Mouse (Mus musculus): ENCODE measurements at regions not wholly inside any gene's neighbourhood (a gene's known extent, or its start where the extent isn't known, plus 50 kb on each side); places are given as distances from the start of the nearest gene placed in this dataset.

GRCm38 (mm10) chr10:17202556-17203415 lies 520.2 kb upstream of the Cited2 start:
- no peak for DNase-seq (ENCODE audit: low read depth, low spot score)

GRCm38 (mm10) chr10:17203416-17204110 lies 519.5 kb upstream of the Cited2 start:
- DNase-seq (ENCODE audit: low read depth, low spot score), result no peak

DNA sequence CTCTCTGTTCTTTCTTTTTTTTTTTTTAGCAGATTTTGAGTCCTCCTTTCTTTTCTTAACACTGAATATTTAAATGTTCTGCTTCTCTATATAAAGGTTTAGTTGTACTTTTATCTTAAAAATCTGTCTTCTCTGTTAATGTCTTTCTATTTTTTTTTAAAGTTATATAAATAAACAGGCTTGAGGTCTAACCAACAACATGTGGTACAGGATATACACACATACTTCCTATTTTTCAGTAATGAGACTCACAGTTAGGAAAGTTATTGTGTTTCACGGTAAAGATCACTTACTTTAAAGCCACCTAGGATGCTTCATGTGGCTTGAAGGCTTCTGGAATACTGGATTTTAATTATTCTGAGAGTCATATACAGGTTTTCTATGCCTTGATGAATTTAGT lies 518.9 kb upstream of the Cited2 start:
- DNase-seq (ENCODE audit: low read depth, low spot score), result no peak

DNA sequence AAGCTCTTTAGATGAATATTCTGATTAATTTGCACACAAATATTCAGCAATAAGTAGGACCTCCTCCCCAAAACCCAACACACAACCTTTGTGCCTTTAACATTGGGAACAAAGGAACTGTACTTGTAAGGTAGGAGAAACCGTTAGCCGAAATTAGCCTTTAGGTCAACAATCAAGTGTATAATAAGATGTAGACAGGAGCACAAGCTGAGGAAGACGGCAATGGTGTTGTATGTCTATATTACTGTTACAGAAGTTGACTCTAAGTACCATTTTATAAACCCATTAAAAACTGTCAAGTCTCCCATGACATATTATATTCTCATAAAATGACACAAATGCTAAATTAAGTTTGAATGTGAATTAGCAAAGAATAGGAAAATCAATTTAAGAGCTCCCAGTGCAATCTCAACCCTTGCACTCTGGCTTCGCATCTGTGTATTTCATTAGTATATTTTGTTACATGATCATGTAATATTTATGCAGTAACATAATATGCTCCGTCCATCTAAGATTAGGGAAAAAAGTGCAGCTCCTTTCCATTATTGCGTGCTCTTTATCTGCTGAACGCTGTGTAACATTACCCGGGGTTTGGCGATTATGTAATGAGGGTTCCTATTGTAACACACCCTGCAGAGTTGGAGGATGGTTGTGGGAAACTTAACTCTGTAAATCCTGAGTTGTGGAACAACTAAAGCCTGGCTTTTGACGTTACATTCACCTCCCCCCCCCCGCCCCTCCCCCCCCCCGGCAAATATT lies 510.3 kb upstream of the Cited2 start:
- DNase-seq (ENCODE audit: low read depth, low spot score), result no peak

DNA sequence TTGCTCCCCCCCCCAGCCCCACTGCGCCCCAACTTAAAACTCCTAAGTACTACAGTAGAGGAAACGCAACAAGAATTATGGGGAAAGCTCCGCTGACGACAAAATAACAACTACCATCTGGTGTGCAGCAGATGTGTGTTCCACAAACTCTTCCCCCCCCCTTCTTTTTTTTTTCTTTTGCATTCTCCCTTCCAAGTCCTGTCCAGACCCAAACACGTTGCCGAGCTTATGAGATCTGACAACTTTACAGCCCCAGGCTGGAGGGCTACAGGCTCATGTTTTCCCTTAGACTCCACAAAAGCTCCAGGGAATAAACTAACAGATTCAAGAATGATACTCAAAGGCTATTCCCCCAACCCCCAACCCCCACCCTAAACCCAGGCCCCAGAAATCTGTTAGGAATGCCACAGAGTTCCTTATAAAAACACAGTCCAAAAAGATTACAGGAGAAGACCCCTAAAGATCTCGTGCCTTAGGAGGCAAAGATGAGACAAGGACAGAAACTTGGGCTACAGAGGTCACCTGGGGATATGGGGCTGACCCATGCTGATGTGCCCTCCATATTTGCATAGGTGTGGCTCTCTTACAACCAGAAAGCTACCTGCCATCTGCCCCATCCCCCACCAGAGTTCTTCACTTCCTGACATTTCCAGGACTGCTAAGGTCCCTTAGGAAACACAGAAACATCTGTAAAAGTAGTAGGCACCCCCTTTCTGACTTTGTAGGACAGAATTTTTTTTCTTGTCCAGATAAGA lies 509.5 kb upstream of the Cited2 start:
- DNase-seq (ENCODE audit: low read depth, low spot score), result no peak

DNA sequence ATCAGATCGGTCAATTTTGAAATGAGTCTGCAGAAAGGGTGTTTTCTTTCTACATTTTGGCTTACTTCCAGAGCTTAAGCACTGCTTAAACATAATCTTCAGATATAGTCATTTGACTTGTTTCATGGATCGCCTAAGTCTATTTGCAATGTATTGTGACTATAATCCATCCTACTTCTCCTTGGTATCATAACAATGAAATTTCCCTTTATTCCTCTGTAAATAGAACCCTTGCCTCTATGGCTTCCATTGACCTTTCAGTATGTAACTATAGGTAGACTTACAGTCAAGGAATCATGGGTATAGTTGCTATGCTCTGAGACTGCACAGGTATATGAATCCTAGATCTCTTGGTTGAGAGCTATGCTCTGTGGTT lies 509.0 kb upstream of the Cited2 start:
- DNase-seq (ENCODE audit: low read depth, low spot score), result no peak

DNA sequence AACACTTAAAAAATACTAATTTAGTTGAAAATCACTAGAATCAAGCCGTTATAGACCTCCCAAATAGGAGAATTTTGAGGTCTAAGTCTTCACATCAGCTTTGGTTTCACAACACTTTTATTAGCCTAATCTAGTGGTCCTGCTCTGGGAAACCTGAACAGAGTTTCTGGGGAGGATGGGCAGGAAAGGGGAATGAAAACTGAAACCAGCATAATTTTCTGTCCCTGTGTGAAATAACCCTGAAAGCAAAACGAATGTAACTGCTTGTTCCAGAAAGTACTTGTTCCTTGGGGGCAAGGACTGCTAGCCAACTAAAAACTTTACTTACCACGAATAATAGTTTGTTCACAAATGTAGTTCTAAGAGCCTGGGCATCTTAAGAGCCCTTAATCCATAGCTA lies 508.0 kb upstream of the Cited2 start:
- no peak for DNase-seq (ENCODE audit: low read depth, low spot score)

GRCm38 (mm10) chr10:17221495-17221894 lies 501.5 kb upstream of the Cited2 start:
- no peak for DNase-seq (ENCODE audit: low read depth, low spot score)

GRCm38 (mm10) chr10:17225727-17226126 lies 497.3 kb upstream of the Cited2 start:
- DNase-seq (ENCODE audit: low read depth, low spot score), result no peak

DNA sequence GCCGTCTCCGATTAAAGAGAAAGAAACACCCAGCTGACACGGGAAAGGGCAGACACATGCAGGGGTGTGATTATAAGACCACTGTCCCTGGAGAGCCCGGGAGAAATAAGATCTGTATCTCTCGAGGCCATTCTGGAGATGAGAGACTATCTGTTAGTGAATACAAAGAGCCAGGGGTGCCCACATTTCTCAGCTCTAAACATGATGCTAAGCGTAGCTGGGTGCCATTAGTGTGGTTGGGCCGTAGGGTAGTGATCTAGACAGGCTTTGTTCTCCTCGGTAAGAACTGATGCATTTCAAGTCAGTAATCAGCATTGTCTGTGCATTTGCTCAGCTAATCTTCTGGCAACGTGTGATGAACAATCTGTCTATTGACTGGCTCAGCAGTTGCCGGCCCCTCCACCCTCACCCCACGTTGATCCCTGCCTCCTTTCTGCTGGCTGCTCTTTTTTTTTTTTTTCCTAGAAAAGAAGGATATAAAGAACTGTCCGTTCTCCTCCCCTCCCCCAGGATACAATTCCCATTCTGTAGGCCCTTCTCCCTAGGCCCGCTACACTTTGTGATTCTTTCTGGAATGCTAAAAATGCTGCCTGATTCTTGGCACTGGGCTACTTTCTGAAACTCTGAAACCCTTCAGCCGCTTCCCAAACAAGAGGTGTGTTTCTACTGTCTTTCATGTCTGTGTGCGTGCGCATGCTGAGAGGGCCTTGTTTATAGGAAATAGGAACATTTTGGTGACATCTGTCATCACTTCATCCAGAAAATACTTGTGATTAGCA lies 492.8 kb upstream of the Cited2 start:
- DNase-seq (ENCODE audit: low read depth, low spot score), result no peak

DNA sequence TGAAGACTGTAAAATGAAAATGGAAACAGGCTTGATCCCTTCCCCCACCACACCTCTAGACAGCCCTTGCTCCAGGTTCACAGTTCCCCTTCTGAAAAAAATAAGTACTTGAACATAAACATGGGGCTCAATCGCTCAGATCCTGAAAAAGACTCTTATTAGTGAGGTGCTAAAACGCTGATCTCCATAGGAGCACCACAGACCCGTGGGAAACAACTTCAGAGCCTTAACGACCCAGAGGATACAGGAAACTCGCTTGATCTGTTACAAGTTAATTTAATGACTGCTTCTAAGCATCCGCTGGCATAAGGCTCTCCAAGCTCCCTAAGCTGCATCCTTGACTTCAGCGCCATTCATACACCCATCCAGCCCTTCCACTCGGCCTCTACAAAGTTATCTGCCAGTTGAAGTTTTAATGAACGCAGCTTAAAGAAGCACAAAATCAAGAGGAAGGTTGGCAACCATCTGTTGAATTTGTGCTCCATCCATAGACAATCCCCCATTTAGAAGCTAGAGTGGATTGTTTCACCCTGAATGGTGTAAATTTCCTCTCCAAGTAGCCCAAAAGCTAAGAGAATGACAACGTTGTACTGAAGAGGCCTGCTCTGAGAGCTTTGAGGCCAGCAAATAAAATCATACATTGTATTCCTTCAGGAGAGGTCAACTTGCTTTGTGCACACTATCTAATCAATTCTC lies 486.9 kb upstream of the Cited2 start:
- no peak for DNase-seq (ENCODE audit: low read depth, low spot score)

GRCm38 (mm10) chr10:17236761-17237160 lies 486.3 kb upstream of the Cited2 start:
- DNase-seq (ENCODE audit: low read depth, low spot score), result no peak

- DNase-seq (ENCODE audit: low read depth, low spot score), result no peak
Observed at GRCm38 (mm10) chr10:17237463-17237862, 485.6 kb upstream of the Cited2 start.

DNA sequence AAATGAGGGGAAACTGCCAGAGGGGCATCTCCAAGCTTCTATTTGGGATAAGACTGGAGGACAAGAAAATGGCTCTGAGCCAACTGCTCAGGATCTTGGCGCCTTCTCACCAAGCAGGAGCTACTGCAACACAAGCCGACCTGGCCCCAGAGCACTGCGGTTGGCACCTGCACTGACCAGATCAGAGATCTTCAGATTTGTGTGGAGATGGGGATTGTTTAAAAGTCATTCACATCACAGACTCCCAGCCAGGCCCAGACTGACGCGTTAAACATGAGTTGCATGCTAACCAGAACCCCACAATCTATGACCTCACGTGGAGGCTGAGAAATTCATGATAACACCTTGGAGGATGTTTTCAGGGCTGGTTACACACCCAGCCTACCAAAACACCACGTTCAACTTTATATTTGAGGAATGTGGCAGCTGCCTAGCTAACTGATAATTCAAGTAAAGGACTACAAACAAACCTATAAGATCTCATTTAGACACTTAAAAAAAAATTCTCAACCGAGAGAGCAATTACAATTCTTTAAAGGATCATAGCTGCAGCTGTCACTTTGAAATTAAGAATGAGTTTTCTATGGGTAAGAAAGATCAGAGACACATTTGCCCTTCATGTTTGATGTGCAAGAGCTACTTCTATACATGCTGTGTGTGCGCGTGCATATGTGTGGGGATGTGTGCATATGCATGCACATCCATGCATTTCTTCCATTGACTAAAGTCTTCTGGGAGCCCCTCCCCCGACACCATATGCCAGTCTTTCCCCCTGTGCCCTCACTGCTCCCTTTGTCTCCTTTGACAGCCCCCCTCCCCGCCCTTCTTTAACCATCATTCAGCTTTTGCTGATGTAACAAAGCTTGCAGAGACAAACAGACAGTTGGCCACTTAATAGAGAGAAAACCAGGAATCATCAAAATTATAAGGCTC lies 484.8 kb upstream of the Cited2 start:
- DNase-seq (ENCODE audit: low read depth, low spot score), result no peak

DNA sequence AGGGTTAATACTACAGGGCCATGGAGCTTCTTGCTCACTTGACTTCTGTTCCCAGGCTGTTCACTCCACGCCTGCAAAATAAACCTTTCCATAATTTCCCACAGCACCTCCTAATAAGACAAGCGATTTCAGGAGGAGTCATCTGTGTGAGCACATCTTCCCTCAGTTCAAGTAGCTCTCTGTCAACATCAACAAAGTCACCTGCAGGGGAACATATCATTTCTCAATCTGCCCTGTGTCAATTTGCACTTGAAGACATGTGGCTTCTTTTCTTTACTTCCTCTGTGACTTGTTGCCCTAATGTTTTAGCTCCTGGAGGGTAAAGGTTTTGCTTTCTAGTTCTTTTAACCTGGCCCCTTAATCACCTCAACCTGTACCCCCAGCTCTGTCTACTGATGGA lies 474.7 kb upstream of the Cited2 start:
- no peak for DNase-seq (ENCODE audit: low read depth, low spot score)

DNA sequence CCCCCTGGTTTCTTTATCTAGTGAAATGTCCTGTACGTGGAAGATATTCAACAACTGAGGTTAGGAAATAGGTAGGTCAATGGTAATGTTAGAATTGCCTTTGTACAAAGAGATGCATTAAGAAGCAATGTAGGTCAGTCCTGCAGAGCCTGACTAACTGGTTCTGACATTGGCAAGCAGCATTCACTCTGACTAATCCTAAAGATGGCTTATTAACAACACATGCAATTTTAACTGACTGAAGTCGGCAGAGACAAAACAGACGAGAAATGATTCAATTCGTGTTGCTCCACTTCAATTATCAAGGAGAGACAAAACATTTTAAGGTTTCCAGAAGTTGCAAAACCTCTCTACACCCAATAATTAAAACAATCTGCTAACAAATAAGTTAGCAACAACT lies 470.0 kb upstream of the Cited2 start:
- no peak for DNase-seq (ENCODE audit: low read depth, low spot score)

DNA sequence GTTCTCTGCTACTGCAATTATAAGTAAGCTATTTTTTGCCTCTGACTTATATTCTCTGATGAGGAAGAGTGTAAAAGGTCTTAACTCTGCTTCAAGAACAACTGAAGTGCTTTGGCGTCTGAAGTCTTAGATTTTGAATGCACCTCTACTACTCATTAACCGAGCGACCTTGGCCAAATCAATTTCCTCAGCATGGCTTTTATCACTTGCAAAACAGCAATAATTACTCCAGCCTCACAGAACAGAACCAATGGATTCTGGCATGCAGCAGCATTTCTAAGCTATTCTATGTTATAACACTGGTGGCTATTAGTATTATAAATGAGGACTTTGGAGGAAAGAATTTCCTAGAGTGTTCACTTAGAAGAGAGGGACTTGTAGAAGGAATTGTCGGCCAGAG lies 462.9 kb upstream of the Cited2 start:
- DNase-seq (ENCODE audit: low read depth, low spot score), result no peak

GRCm38 (mm10) chr10:17260615-17261014 lies 462.4 kb upstream of the Cited2 start:
- no peak for DNase-seq (ENCODE audit: low read depth, low spot score)

DNA sequence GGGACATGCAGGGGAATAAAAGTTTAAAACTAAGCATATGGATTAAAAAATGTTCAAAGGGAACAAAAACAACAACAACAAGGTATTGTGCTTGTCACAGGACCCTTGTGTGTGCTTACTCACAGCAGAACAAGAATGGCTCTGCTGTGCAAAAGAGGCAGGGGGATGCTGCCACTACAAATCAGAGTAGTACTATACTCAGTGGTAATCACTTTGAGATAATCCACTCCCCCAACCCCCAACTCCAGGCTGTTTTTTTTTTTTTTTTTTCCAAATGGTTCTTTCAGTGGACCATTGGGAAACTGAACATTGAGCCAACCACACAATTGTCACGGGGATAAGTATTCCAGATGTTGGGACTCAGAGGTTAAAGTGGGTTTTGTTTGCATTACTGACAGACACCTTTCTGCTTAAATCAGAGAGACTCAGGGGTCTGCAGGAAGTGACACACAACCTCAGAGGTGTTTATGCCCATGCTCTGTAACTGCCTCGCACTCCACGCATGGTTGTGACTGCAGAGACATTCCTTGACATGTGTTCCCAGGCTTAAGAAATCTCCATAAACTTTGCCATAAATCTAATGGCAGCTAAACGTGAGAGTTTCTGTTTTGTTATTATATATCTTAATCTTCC lies 461.7 kb upstream of the Cited2 start:
- DNase-seq (ENCODE audit: low read depth, low spot score), result peak; percentile 42

Measured in embryo, embryonic 11.5 days (tissue).